Mouse (Mus musculus): ENCODE measurements around the gene Pkd1.

DNA sequence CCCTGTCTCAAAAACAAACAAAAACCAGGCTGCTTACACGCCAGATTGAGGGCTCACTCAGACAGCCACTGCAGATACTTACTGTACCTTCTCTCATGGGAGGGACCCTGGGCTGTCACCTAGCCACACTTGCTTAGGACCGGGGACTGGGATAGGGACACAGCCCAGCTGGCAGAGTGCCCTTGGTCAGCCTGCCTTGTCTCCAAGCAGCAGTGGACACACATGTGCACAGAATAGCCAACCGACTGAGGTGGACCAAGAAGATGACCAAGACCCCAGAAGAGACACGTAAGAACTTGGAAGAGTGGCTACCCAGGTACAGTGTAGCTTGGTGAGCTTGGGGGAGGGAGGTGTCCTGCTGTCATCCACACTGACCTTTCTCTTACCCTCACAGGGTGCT, 88.6 kb downstream of the Pkd1 start:
- no peak for TF ChIP-seq CTCF (IDR thresholded peaks at IDR 0.05; ENCODE audit: low read depth, low read length)
- TF ChIP-seq POLR2A (IDR thresholded peaks at IDR 0.05; ENCODE audit: insufficient read depth, low read length): no peak
